Mouse (Mus musculus): Measurements from ENCODE around the gene Hspa12a.

The Hspa12a gene

DNA sequence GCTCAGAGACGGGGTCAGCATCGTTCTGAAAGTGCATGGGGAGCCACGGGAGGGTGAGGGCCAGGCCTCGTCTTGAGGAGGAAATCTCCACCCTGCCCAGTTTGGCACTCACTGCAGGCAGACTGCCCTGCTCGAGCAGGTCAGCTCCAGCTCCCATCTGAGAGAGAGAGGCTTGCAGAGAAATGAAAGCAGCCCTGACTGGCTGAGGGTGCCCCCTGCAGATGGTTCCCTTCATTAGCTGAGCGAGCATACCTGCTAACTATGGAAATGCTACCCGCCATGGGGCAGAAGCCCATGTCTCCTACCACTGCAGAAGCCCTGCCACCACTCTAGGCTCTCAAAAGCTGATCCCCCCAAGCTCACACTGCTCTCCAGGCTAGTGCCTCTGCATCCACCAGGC lies 115.8 kb downstream of the Hspa12a start:
- DNase-seq (ENCODE audit: low read depth in 2 of 2, low spot score in 2 of 2): no peak

DNA sequence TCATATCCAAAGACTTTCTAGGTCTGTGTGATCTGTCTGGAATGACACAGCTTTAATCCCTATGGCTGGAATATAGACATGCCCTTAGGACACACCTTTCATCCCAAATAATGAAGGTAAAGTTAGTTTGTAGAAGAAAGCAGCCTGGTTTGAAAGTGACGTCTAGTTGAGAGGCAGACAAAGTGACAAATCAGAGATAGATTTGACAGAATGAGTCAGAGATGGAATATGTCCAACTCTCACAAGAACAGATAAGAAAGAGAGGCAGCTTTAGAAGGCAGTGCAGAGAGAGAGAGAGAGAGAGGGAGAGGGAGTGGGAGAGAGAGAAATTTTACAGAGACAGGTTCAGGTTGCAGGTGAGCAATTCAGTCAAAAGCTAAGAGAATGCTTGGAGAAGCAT lies 119.1 kb downstream of the Hspa12a start:
- no peak for DNase-seq (ENCODE audit: low read depth in 2 of 2, low spot score in 2 of 2)

GRCm38 (mm10) chr19:58823301-58823700 lies 120.2 kb downstream of the Hspa12a start:
- DNase-seq (ENCODE audit: low read depth in 2 of 2, low spot score in 2 of 2): no peak

GRCm38 (mm10) chr19:58822454-58823200 lies 120.8 kb downstream of the Hspa12a start:
- DNase-seq (ENCODE audit: low read depth in 2 of 2, low spot score in 2 of 2): no peak

DNA sequence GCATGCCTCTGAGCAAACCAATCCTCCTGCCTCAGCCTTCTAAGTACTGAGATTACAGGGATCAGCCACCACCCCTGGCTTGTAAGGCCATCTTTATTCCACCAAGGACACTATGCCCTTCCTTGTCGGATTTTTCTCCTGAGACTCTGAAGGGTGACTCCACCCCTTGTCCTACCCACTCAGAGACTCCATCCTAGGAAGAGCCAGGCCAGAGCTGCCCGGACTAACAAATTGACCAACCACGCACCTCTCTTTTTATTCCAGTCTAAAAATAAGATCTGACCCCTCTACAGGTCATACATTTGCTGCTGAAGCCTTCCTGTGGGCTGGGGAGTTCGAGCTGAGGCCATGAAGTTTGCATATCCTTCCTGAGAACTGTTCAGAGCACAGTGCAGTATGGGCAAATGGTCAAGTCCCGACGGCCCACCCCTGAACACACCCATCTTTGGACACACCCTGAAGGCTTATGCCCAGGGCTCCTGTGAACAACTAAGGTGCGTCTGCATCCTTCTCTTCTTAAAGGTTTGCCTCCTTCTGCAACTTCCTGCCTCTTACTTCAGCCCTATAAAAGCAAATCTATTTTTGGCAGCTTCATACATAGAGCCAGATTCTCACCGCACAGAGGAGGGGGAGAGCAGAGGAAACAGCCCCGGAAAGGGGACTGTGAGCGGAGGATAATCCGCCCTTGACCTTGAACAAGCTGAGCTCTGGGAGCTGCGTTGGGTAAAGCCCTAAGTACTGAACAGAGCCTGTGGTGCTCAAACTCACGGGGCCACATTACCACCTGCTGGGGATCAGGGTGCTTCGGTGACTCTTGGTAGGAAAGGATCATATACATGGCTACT lies 124.7 kb downstream of the Hspa12a start:
- no peak for DNase-seq (ENCODE audit: low read depth in 2 of 2, low spot score in 2 of 2)

- no peak for DNase-seq (ENCODE audit: low read depth in 2 of 2, low spot score in 2 of 2)
Observed at GRCm38 (mm10) chr19:58817398-58817797, 126.1 kb downstream of the Hspa12a start.

DNA sequence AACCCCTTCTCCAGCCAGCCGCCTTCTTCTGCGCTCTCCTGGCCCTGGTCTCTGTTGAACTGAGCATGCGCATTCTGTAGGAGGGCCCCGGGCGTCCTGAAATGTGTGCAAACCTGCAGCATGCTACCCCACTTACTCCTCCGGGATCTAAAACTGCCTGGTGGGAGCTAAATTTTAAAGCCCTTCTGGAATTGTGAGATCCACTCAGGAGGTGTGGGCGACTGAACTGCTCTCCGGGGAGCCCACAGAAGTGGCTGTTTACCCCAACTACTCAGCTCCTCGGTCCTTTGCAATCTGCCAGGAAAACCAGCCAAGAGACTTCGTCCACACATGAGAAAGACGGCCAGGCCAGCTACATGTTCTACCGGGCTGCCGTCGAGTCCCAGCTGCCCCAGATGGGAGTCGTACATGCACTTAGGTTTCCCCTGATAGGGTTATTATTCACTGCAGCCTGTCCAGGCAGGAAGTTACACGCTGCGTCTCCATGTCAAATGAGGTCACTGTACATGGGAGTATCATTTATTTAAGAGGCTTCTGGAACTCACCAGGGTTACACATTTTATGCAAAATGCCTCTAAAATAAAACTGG lies 126.9 kb downstream of the Hspa12a start:
- no peak for DNase-seq (ENCODE audit: low read depth in 2 of 2, low spot score in 2 of 2)

GRCm38 (mm10) chr19:58815179-58815922 lies 128.1 kb downstream of the Hspa12a start:
- DNase-seq (ENCODE audit: low read depth in 2 of 2, low spot score in 2 of 2): no peak

- DNase-seq (ENCODE audit: low read depth in 2 of 2, low spot score in 2 of 2): no peak
Observed at GRCm38 (mm10) chr19:58810536-58810935, 132.9 kb downstream of the Hspa12a start.

GRCm38 (mm10) chr19:58808864-58809263 lies 134.6 kb downstream of the Hspa12a start:
- no peak for DNase-seq (ENCODE audit: low read depth in 2 of 2, low spot score in 2 of 2)

GRCm38 (mm10) chr19:58806364-58806763 lies 137.1 kb downstream of the Hspa12a start:
- DNase-seq (ENCODE audit: low read depth in 2 of 2, low spot score in 2 of 2): no peak

DNA sequence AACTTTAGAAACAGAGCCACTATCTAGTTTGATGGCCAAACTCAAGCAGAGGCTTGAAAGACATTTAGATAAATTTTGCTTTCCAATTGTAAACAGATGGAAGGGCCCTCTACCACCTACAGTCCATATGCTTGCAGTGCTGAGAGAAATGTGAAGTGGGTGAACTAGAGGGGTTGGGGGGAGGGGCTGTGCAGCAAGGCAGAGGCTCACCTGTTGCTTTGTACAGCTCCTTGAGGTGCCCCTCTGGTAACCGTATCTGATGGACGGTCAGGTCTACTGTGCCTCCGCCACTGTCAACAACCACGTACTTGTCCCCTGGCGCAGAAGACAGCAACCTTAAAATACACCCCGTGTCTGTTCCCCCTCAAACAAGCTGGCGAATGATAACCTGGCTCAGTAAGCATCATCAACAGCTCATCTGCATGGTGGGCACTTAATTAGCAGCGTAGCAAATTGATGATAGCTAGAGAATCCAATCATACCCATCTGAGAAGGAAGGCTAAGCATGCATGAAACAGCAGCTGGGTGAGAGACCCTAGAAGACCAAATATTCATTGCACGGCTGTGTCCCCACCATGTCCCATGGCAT lies 138.2 kb downstream of the Hspa12a start:
- no peak for DNase-seq (ENCODE audit: low read depth in 2 of 2, low spot score in 2 of 2)

GRCm38 (mm10) chr19:58795114-58795669 lies 148.3 kb downstream of the Hspa12a start:
- no peak for DNase-seq (ENCODE audit: low read depth in 2 of 2, low spot score in 2 of 2)

GRCm38 (mm10) chr19:58794284-58794683 lies 149.2 kb downstream of the Hspa12a start, which contains the start of gene 1700019N19Rik:
1700019N19Rik (minus strand) TSS chr19:58794461.
- DNase-seq (ENCODE audit: low read depth in 2 of 2, low spot score in 2 of 2): no peak

GRCm38 (mm10) chr19:58789194-58789593 lies 154.3 kb downstream of the Hspa12a start:
- DNase-seq (ENCODE audit: low read depth in 2 of 2, low spot score in 2 of 2): no peak

DNA sequence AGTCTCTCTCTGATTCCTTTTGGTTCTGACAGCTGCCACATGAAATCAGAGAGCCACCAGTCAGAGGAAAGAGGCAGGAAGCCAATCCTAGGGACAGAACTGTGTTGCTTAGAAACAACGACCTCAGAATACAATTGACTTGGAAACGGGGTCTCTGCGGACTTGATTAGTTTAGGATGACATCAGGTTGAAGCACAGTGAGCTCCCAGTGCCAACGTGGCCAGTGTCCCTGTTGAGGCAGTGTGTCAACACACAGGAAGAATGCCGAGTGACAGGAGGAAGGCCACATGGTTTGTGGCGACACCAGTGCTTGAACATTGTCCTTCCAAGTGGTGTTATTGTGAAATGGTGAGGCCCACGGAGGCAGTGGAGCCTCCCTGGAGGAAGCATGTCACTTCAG lies 159.5 kb downstream of the Hspa12a start:
- no peak for DNase-seq (ENCODE audit: low read depth in 2 of 2, low spot score in 2 of 2)

DNA sequence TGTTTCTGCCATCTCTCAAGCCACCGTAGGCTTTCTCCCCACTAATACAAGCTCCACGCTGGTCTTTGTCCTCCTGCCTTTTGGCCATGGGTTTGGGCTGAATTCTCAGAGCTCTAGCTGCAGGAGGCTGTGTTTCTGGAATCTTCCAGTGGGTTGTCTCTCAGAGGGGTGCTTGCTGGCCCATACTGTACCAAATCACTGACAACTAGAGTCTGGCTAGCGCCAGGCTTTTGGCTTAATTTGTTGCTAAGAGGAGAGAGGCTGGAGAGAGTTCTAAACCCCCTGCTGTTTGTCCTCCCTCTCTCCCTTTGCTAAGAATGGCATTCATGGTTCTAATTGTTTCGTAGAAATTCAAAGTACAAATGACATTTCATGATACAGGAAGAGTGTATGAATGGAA lies 161.9 kb downstream of the Hspa12a start:
- DNase-seq (ENCODE audit: low read depth in 2 of 2, low spot score in 2 of 2): no peak

DNA sequence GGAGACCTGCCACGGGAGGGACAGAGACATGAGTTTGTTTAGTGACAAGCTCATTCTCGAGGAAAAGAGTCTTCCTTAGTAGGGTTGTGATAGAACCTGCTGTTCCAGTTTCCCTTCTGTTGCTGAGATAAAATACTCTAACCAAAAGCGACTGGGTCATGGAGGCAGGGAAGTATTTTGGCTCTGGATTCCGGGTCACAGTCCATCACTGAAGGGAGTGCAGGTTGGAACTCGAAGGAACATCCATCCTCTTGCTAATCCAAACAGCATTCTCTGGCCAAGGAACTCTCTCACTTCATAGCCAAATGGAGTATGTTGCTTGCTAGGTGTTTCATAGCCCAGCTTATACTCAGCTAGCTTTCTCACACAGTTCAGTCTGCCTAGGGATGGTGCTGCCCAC lies 167.0 kb downstream of the Hspa12a start:
- no peak for DNase-seq (ENCODE audit: low read depth in 2 of 2, low spot score in 2 of 2)

GRCm38 (mm10) chr19:58767329-58767728 lies 176.1 kb downstream of the Hspa12a start:
- DNase-seq (ENCODE audit: low read depth in 2 of 2, low spot score in 2 of 2): no peak

GRCm38 (mm10) chr19:58762848-58763541 lies 180.5 kb downstream of the Hspa12a start:
- no peak for DNase-seq (ENCODE audit: low read depth in 2 of 2, low spot score in 2 of 2)
